Mouse (Mus musculus): Measurements from ENCODE around the gene Hells. TPM values are rescaled to one million over a fixed set of nuclear protein-coding genes. Genes with fewer than 3 reads are reported as not detected.
A peak's percentile ranks its signal among the peaks of the same experiment; 100 is the strongest.

Hells gene
- 34.5 and 40.3 TPM in 2 replicates for polyA plus RNA-seq (2015; fragmentation: Nextera tagmentation; extraction: Ambion mirVana)

- peak within 1 kb of the TSS; percentile 72 for H3K27ac ChIP-seq (ENCODE audit: low read length)
- H3K4me3 ChIP-seq (replicated peaks; ENCODE audit: low read length): peak within 1 kb of the TSS; percentile 82
- peak; percentile 90 for ATAC-seq (ENCODE audit: insufficient read depth, low FRiP score)
- H3K36me3 ChIP-seq (ENCODE audit: control insufficient read depth, insufficient read depth, low read length): no peaks in the 10 kb centered on the region
- peaks cover 7% of the 10 kb centered on the region for H3K4me1 ChIP-seq (ENCODE audit: control insufficient read depth, insufficient read depth, low read length)
- H3K4me2 ChIP-seq (ENCODE audit: low read depth, low read length): peak within 1 kb of the TSS; percentile 85
- H3K9ac ChIP-seq (ENCODE audit: low read length): peak within 1 kb of the TSS; percentile 92
- no peaks in the 10 kb centered on the region for H3K9me3 ChIP-seq (replicated peaks; ENCODE audit: control insufficient read depth, low read length)
- under 1% methylated on average over 76 of the region's 76 CpGs for WGBS
- H3K27me3 ChIP-seq (ENCODE audit: control insufficient read depth, insufficient read depth, low read length): no peaks in the 10 kb centered on the region
Measured at GRCm38 (mm10) chr19:38930788-38931565, at the start of gene Hells. Gene Hells (plus strand): TSS chr19:38930915.

GRCm38 (mm10) chr19:38901146-38902135 lies 29.3 kb upstream of the Hells start:
- ATAC-seq (ENCODE audit: insufficient read depth, low FRiP score): no peak
- Histone ChIP-seq H3K27me3 (ENCODE audit: control insufficient read depth, insufficient read depth, low read length) (no peaks in the 10 kb centered on the region), H3K9ac (ENCODE audit: low read length) (no peak overlapping the region), H3K4me1 (ENCODE audit: control insufficient read depth, insufficient read depth, low read length) (no peaks in the 10 kb centered on the region), H3K4me3 (replicated peaks; ENCODE audit: low read length) (no peak overlapping the region), H3K36me3 (ENCODE audit: control insufficient read depth, insufficient read depth, low read length) (no peaks in the 10 kb centered on the region), H3K9me3 (replicated peaks; ENCODE audit: control insufficient read depth, low read length) (no peaks in the 10 kb centered on the region), H3K4me2 (ENCODE audit: low read depth, low read length) (no peak overlapping the region), H3K27ac (ENCODE audit: low read length) (no peak overlapping the region)
- 57% methylated on average over 12 of the region's 12 CpGs for WGBS

GRCm38 (mm10) chr19:38902501-38902900 lies 28.2 kb upstream of the Hells start:
- Histone ChIP-seq H3K9ac (ENCODE audit: low read length) (no peak overlapping the region), H3K4me2 (ENCODE audit: low read depth, low read length) (no peak overlapping the region), H3K9me3 (replicated peaks; ENCODE audit: control insufficient read depth, low read length) (no peaks in the 10 kb centered on the region), H3K27ac (ENCODE audit: low read length) (no peak overlapping the region), H3K4me3 (replicated peaks; ENCODE audit: low read length) (no peak overlapping the region), H3K4me1 (ENCODE audit: control insufficient read depth, insufficient read depth, low read length) (no peaks in the 10 kb centered on the region), H3K27me3 (ENCODE audit: control insufficient read depth, insufficient read depth, low read length) (no peaks in the 10 kb centered on the region), H3K36me3 (ENCODE audit: control insufficient read depth, insufficient read depth, low read length) (no peaks in the 10 kb centered on the region)
- ATAC-seq (ENCODE audit: insufficient read depth, low FRiP score): no peak
- WGBS: 92% methylated on average over 5 of the region's 5 CpGs

GRCm38 (mm10) chr19:38913786-38914185 lies 16.9 kb upstream of the Hells start:
- Histone ChIP-seq H3K36me3 (ENCODE audit: control insufficient read depth, insufficient read depth, low read length) (no peaks in the 10 kb centered on the region), H3K4me3 (replicated peaks; ENCODE audit: low read length) (no peak overlapping the region), H3K27ac (ENCODE audit: low read length) (no peak overlapping the region), H3K4me2 (ENCODE audit: low read depth, low read length) (no peak overlapping the region), H3K27me3 (ENCODE audit: control insufficient read depth, insufficient read depth, low read length) (no peaks in the 10 kb centered on the region), H3K4me1 (ENCODE audit: control insufficient read depth, insufficient read depth, low read length) (no peaks in the 10 kb centered on the region), H3K9me3 (replicated peaks; ENCODE audit: control insufficient read depth, low read length) (no peaks in the 10 kb centered on the region), H3K9ac (ENCODE audit: low read length) (no peak overlapping the region)
- WGBS: 89% methylated on average over 9 of the region's 9 CpGs
- ATAC-seq (ENCODE audit: insufficient read depth, low FRiP score): no peak

GRCm38 (mm10) chr19:38914926-38915325 lies 15.8 kb upstream of the Hells start:
- H3K9me3 ChIP-seq (replicated peaks; ENCODE audit: control insufficient read depth, low read length): no peaks in the 10 kb centered on the region
- ATAC-seq (ENCODE audit: insufficient read depth, low FRiP score): no peak
- no peak overlapping the region for H3K4me2 ChIP-seq (ENCODE audit: low read depth, low read length)
- H3K36me3 ChIP-seq (ENCODE audit: control insufficient read depth, insufficient read depth, low read length): no peaks in the 10 kb centered on the region
- 92% methylated on average over 15 of the region's 15 CpGs for WGBS
- no peak overlapping the region for H3K27ac ChIP-seq (ENCODE audit: low read length)
- no peak overlapping the region for H3K4me3 ChIP-seq (replicated peaks; ENCODE audit: low read length)
- H3K4me1 ChIP-seq (ENCODE audit: control insufficient read depth, insufficient read depth, low read length): no peaks in the 10 kb centered on the region
- H3K27me3 ChIP-seq (ENCODE audit: control insufficient read depth, insufficient read depth, low read length): no peaks in the 10 kb centered on the region
- H3K9ac ChIP-seq (ENCODE audit: low read length): no peak overlapping the region

- no peaks in the 10 kb centered on the region for H3K9me3 ChIP-seq (replicated peaks; ENCODE audit: control insufficient read depth, low read length)
- H3K4me3 ChIP-seq (replicated peaks; ENCODE audit: low read length): no peak overlapping the region
- H3K27ac ChIP-seq (ENCODE audit: low read length): no peak overlapping the region
- no peak overlapping the region for H3K9ac ChIP-seq (ENCODE audit: low read length)
- 43% methylated on average over 3 of the region's 3 CpGs for WGBS
- no peak overlapping the region for H3K4me2 ChIP-seq (ENCODE audit: low read depth, low read length)
- no peak for ATAC-seq (ENCODE audit: insufficient read depth, low FRiP score)
- H3K27me3 ChIP-seq (ENCODE audit: control insufficient read depth, insufficient read depth, low read length): no peaks in the 10 kb centered on the region
- H3K4me1 ChIP-seq (ENCODE audit: control insufficient read depth, insufficient read depth, low read length): no peaks in the 10 kb centered on the region
- H3K36me3 ChIP-seq (ENCODE audit: control insufficient read depth, insufficient read depth, low read length): no peaks in the 10 kb centered on the region
Measured at GRCm38 (mm10) chr19:38915677-38916076, 15.0 kb upstream of the Hells start.

GRCm38 (mm10) chr19:38928481-38929158 lies 2.1 kb upstream of the Hells start:
- no peak overlapping the region for H3K27ac ChIP-seq (ENCODE audit: low read length)
- H3K27me3 ChIP-seq (ENCODE audit: control insufficient read depth, insufficient read depth, low read length): no peaks in the 10 kb centered on the region
- no peak overlapping the region for H3K9ac ChIP-seq (ENCODE audit: low read length)
- no peaks in the 10 kb centered on the region for H3K9me3 ChIP-seq (replicated peaks; ENCODE audit: control insufficient read depth, low read length)
- peaks cover 7% of the 10 kb centered on the region for H3K4me1 ChIP-seq (ENCODE audit: control insufficient read depth, insufficient read depth, low read length)
- no peak for ATAC-seq (ENCODE audit: insufficient read depth, low FRiP score)
- no peak overlapping the region for H3K4me3 ChIP-seq (replicated peaks; ENCODE audit: low read length)
- WGBS: 94% methylated on average over 11 of the region's 11 CpGs
- no peaks in the 10 kb centered on the region for H3K36me3 ChIP-seq (ENCODE audit: control insufficient read depth, insufficient read depth, low read length)
- H3K4me2 ChIP-seq (ENCODE audit: low read depth, low read length): no peak overlapping the region

- ATAC-seq (ENCODE audit: insufficient read depth, low FRiP score): no peak
- peak overlapping the region; percentile 92 for H3K9ac ChIP-seq (ENCODE audit: low read length)
- no peaks in the 10 kb centered on the region for H3K36me3 ChIP-seq (ENCODE audit: control insufficient read depth, insufficient read depth, low read length)
- H3K27me3 ChIP-seq (ENCODE audit: control insufficient read depth, insufficient read depth, low read length): no peaks in the 10 kb centered on the region
- 59% methylated on average over 13 of the region's 13 CpGs for WGBS
- peak overlapping the region; percentile 85 for H3K4me2 ChIP-seq (ENCODE audit: low read depth, low read length)
- H3K4me1 ChIP-seq (ENCODE audit: control insufficient read depth, insufficient read depth, low read length): peaks cover 7% of the 10 kb centered on the region
- H3K4me3 ChIP-seq (replicated peaks; ENCODE audit: low read length): peak overlapping the region; percentile 82
- no peak overlapping the region for H3K27ac ChIP-seq (ENCODE audit: low read length)
- H3K9me3 ChIP-seq (replicated peaks; ENCODE audit: control insufficient read depth, low read length): no peaks in the 10 kb centered on the region
Measured at GRCm38 (mm10) chr19:38929471-38930251, 1.1 kb upstream of the Hells start.
